In the genomic region with DNA sequence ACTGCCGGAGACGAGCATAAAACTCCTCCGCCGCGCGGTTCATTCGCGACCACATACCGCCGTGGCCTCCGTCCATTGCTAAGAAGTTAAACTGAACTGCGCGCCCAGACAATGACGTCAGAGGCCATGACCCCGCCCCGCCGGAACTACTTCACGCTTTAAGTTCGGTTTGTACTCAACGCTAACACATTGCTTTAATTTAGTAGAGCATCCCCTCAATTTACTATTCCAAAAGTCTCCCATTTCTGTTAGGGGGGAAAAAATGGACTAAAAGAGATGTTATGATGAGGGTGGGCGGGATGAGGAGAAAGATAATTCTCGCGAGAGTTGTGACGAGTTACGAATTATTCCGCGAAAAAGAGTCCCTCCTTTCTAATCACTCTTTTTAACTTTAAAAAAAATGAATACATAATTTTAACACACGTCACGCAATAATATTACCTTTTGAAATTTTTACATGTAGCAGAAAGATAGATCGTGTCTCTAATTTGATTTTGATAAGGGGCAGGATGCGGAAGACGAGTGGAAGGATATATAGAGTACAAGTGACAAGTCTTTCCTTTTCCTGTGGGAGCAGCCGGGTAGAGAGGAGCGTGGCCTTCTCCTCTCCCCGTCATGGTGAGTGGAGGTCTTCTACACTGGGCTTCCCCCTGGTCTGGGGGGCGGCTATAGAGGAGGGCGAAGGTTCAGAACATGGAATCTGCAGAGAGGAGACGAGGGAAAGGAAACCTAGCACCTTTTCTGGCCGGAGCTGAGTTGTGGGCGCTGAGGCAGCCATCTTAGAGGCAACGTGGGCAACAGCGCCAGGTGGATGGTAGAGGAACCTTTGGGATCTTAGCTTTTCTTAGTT, we compare ENCODE assay signal across 8 mouse cellular contexts. TPM values are rescaled to one million over a fixed set of nuclear protein-coding genes. Genes with fewer than 3 reads are reported as not detected.
DNase-seq lines count a peak whose midpoint lies in the region; ATAC-seq lines count a peak whose summit lies in the region.

Gene Zwilch, minus strand, starts transcription at position 289 of the 850 bp plus-strand sequence.
Gene Rpl4, plus strand, starts transcription at position 560 of the 850 bp plus-strand sequence.

- H3K36me3 ChIP-seq in megakaryocyte, embryonic 14.5 days (replicated peaks; ENCODE audit: low read length): peaks cover 36% of the 10 kb centered on the region

- no peaks in the 10 kb centered on the region for H3K27me3 ChIP-seq in megakaryocyte, embryonic 14.5 days (replicated peaks)

- H3K4me3 ChIP-seq in megakaryocyte, embryonic 14.5 days (replicated peaks): peak within 1 kb of the TSS; percentile 97

- H3K9me3 ChIP-seq in megakaryocyte, embryonic 14.5 days: no peaks in the 10 kb centered on the region

- H3K4me1 ChIP-seq in megakaryocyte, embryonic 14.5 days: peaks cover 52% of the 10 kb centered on the region

- peak; percentile 94 for DNase-seq in ZHBTc4 (ENCODE audit: low read depth, low spot score)
- peak; percentile 72 to 77 for DNase-seq in gastrocnemius, adult 8-10 months (ENCODE audit: low spot score in 2 of 2)
- DNase-seq in hindlimb bud, embryonic 11.5 days (ENCODE audit: extremely low spot score, low read depth, low spot score): peak; percentile 99
- DNase-seq in left cerebral cortex, adult 8-10 months (ENCODE audit: low spot score in 2 of 2): peak; percentile 50 to 77
- peak; percentile 86 to 88 for DNase-seq in right cerebral cortex, postnatal 10 days (ENCODE audit: low spot score in 2 of 2)
- DNase-seq in urinary bladder, postnatal 25 days (ENCODE audit: low spot score): peak; percentile 76

- peak; percentile 80 for ATAC-seq in common myeloid progenitor, adult 5-6 weeks (replicated peaks; ENCODE audit: low read depth, poor library complexity, severe bottlenecking)

RNA-seq across cellular contexts. Expression of gene Zwilch, which starts in this region (rescaled TPM):
- 136 and 138 TPM in 2 replicates for total RNA-seq in common myeloid progenitor, adult 5-6 weeks (2017)
- total RNA-seq in gastrocnemius, adult 8-10 months (2022): under 1 TPM; 0.13 to 0.44 (median 0.37) TPM
- total RNA-seq in left cerebral cortex, adult 8-10 months (2022): 1 to 10 TPM; 4.0 to 4.7 (median 4.4) TPM
- polyA plus RNA-seq in megakaryocyte, embryonic 14.5 days (2012; ENCODE audit: insufficient read depth, low replicate concordance): 4.4 TPM in 1 of 2 replicates, not detected in the other

RNA-seq across cellular contexts. Expression of gene Rpl4, which starts in this region (rescaled TPM):
- total RNA-seq in common myeloid progenitor, adult 5-6 weeks (2017): 3,431 and 3,472 TPM in 2 replicates
- total RNA-seq in gastrocnemius, adult 8-10 months (2022): 100 to 1,000 TPM; 608 to 758 (median 650) TPM
- 100 to 1,000 TPM; 558 to 632 (median 593) TPM for total RNA-seq in left cerebral cortex, adult 8-10 months (2022)
- polyA plus RNA-seq in megakaryocyte, embryonic 14.5 days (2012; ENCODE audit: insufficient read depth, low replicate concordance): 57.3 and 309 TPM in 2 replicates

Comparison
In these comparisons a context has a peak if more than half of its experiments do, and no peak if none do; other contexts are left out.
1. Peak in every context shown above with its lines: DNase-seq, ATAC-seq and H3K4me3 ChIP-seq.
2. RNA of gene Zwilch (total RNA-seq): 136 to 138 TPM in common myeloid progenitor, adult 5-6 weeks; 4.0 to 4.7 TPM in left cerebral cortex, adult 8-10 months and 0.13 to 0.44 TPM in gastrocnemius, adult 8-10 months; every median in the first group is over 10 times any median in the second.